Mouse (Mus musculus): Measurements from ENCODE around the gene Taar2.
A peak's percentile ranks its signal among the peaks of the same experiment; 100 is the strongest.

Taar2 gene

GRCm38 (mm10) chr10:23978901-23979705, 40.7 kb downstream of the Taar2 start:
- ATAC-seq (ENCODE audit: insufficient number of reproducible peaks, low FRiP score, low TSS enrichment), result peak; percentile 76

- ATAC-seq (ENCODE audit: insufficient number of reproducible peaks, low FRiP score, low TSS enrichment), result no peak
Measured at GRCm38 (mm10) chr10:23985546-23985945, 47.2 kb downstream of the Taar2 start, which contains the start of gene Taar6. Gene Taar6 (minus strand): TSS chr10:23985646.

- ATAC-seq (ENCODE audit: insufficient number of reproducible peaks, low FRiP score, low TSS enrichment), result no peak
Measured at GRCm38 (mm10) chr10:23986419-23986818, 48.0 kb downstream of the Taar2 start.
